Mouse (Mus musculus): ENCODE measurements at regions not wholly inside any gene's neighbourhood (a gene's known extent, or its start where the extent isn't known, plus 50 kb on each side); places are given as distances from the start of the nearest gene placed in this dataset.

DNA sequence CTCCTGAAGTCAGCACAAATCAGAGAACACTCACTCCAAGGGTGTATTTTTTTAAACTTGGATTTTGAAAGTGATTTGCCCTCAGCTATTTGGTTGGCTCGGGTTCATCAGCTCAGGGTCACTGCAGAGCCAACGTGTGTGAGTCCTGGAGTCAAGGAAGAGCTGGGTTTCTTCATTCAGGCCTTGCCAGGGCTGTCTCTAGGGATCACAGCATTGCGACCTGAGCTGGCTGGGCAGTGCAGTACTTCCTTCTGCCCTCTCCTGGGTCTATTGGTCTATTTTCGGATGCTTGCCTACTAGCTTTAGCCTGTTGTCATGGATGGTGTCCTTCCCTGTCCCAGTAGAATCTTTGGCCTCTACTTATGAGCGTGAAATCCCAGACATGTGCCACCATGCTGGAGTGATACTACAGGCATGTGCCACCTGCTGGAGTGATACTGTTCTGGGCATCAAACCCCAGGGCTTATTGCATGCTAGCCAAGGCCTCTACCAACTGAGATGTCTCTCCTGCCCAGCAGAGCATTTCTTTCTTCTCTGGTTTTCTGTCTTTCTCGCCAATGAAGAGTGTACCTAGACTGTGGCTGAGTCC is 211.7 kb upstream of the Rbfox1 start:
- DNase-seq (ENCODE audit: low spot score in 2 of 2), result no peak

DNA sequence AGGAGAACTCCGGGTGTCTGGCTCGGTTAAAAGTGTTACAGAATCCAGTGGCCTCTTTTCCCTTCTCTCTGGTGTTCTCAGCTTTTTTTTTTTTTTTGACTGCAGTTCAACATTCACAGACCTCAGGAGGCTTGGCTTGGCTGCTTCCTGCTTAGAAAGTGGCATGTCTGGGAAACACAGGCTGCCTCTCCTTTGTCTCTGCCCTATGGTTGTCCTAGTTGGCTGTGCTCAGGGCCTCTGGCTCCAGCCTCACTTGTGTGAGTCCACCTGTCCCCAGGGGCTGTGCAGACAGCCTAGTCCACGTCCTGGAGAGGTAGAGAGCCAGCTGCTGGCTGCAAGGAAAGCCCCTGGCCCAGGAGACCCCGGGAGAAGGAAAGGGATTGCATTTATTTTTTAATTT is 212.3 kb upstream of the Rbfox1 start:
- DNase-seq (ENCODE audit: low spot score in 2 of 2), result no peak

GRCm38 (mm10) chr16:5668403-5668967 is 216.7 kb upstream of the Rbfox1 start:
- DNase-seq (ENCODE audit: low spot score in 2 of 2), result no peak

- DNase-seq (ENCODE audit: low spot score in 2 of 2), result no peak
These were observed 223.2 kb upstream of the Rbfox1 start for GRCm38 (mm10) chr16:5661918-5662317.

DNA sequence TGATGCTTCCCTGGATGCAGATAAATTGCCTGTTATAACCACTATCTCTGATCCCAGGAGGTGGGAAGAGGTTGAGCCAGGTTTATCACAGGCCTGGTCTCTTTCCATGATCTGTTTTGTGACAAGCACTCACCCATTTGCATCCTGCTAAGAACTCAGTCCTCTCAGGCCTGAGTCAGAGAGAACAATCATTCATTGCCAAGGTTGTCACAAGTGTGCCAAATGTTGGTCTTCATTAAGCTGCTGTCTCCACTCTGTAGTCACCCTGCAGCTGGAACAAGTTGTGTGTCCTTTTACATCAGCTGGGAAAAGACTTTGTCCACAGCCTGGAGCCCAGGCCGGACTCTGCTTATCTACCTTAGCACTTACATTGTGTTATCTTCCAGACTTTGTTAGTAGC is 233.6 kb upstream of the Rbfox1 start:
- no peak for DNase-seq (ENCODE audit: low spot score in 2 of 2)

- DNase-seq (ENCODE audit: low spot score in 2 of 2), result no peak
These were observed 234.2 kb upstream of the Rbfox1 start for GRCm38 (mm10) chr16:5651002-5651401.

GRCm38 (mm10) chr16:5639956-5640355 is 245.2 kb upstream of the Rbfox1 start:
- no peak for DNase-seq (ENCODE audit: low spot score in 2 of 2)

- no peak for DNase-seq (ENCODE audit: low spot score in 2 of 2)
These were observed 255.2 kb upstream of the Rbfox1 start for GRCm38 (mm10) chr16:5629996-5630395.

- DNase-seq (ENCODE audit: low spot score in 2 of 2), result no peak
These were observed 257.2 kb upstream of the Rbfox1 start for GRCm38 (mm10) chr16:5627910-5628309.

- DNase-seq (ENCODE audit: low spot score in 2 of 2), result no peak
These were observed 257.8 kb upstream of the Rbfox1 start for GRCm38 (mm10) chr16:5627117-5627909.

DNA sequence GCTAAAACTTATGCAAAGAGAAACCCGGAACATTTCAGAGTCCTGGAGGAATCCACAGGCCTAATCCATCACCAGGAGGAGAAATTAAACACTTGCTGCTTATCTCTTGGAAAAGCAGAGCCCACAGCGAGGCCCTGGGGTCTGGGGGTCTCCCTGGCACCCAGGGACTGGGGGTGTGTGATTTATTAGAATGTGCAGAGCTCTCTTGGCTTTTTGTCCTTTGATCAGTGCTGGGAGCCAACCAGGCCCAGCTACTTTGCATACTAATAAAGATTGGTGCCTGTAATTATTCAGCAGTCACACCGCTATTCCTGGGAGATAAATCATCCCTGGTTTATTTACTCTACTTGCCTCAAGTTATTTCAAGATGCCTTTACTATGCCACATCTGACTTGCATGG is 260.0 kb upstream of the Rbfox1 start:
- no peak for DNase-seq (ENCODE audit: low spot score in 2 of 2)

DNA sequence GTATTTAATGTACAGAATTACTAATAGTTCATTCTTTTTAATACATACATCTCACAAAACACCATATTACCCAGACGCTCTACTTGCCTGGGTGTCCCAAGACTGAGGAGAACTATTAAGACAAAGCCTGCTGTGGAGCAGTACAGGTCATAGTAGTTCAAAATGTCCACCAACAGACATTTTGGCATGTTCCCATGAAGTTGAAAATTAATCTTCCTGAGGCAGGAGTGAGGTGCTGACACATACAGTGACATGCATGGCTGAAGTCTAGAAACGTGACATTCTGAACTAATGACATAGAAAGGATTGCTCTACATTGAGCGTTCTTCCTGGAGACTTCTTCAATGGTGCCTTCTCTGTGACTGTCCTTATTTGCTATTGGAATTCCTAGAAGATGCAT is 264.6 kb upstream of the Rbfox1 start:
- DNase-seq (ENCODE audit: low spot score in 2 of 2), result no peak

- no peak for DNase-seq (ENCODE audit: low spot score in 2 of 2)
These were observed 268.8 kb upstream of the Rbfox1 start for GRCm38 (mm10) chr16:5616356-5616755.

GRCm38 (mm10) chr16:5595359-5595758 is 289.8 kb upstream of the Rbfox1 start:
- no peak for DNase-seq (ENCODE audit: low spot score in 2 of 2)

GRCm38 (mm10) chr16:5578333-5578732 is 306.8 kb upstream of the Rbfox1 start:
- no peak for DNase-seq (ENCODE audit: low spot score in 2 of 2)

GRCm38 (mm10) chr16:5572780-5573179 is 312.4 kb upstream of the Rbfox1 start:
- no peak for DNase-seq (ENCODE audit: low spot score in 2 of 2)

- no peak for DNase-seq (ENCODE audit: low spot score in 2 of 2)
These were observed 314.5 kb upstream of the Rbfox1 start for GRCm38 (mm10) chr16:5570619-5571018.

GRCm38 (mm10) chr16:5569101-5569500 is 313.3 kb upstream of the Eef2kmt start:
- DNase-seq (ENCODE audit: low spot score in 2 of 2), result no peak

GRCm38 (mm10) chr16:5549026-5549425 is 293.2 kb upstream of the Eef2kmt start:
- no peak for DNase-seq (ENCODE audit: low spot score in 2 of 2)

- DNase-seq (ENCODE audit: low spot score in 2 of 2), result no peak
These were observed 292.8 kb upstream of the Eef2kmt start for GRCm38 (mm10) chr16:5548602-5549001.

- no peak for DNase-seq (ENCODE audit: low spot score in 2 of 2)
These were observed 291.0 kb upstream of the Eef2kmt start for GRCm38 (mm10) chr16:5546808-5547207.

DNA sequence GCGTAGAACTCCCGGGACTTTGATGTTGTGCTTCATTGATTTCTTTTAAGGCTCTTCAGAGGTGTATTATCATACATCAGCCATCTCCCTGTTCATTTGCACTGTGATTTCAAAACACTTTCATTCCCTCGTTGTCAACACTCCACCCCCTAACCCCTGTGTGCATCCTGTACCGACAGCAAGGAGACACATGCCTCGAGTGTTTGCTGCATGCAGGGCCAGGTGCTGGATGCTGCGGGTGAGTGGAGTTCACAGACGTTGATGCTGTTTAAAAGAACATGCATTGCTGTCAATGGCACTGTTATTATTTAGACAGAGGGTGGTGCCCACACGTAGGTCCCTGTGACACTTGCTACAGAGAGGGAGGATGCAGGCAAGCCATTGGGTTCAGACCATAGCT is 290.0 kb upstream of the Eef2kmt start:
- DNase-seq (ENCODE audit: low spot score in 2 of 2), result no peak

- no peak for DNase-seq (ENCODE audit: low spot score in 2 of 2)
These were observed 288.7 kb upstream of the Eef2kmt start for GRCm38 (mm10) chr16:5544436-5544835.
